Mouse (Mus musculus) cerebellum, postnatal 36 days (tissue): Measurements from ENCODE around the gene Theg.
A peak's percentile ranks its signal among the peaks of the same experiment; 100 is the strongest.

Experiments
- DNase-seq, 2 experiments: peaks; one replicate each; pipeline ENCODE4 v3.0.0; 2021 to 2022; ENCODE audit warnings: mixed read lengths in 2 of 2

The Theg gene

DNA sequence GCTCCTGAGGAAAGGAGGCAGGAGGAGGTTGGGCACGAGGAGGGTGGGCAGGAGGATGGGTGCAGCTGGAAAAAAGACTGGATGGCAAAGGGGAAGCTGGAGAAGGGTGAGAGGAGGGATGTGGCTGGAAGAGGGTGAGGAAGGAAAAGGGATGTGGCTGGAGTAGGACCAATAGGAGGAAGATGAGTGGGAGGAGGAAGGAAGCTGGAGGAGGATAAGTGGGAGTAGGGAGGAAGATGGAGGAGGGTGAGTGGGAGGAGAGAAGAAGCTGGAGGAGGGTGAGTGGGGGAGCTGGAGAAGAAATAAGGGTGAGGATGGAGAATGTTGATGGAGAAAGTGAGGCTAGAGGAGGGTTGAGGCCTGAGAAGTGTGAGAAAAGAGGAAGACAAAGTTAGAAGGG, 51.7 kb downstream of the Theg start:
- DNase-seq = no peak

DNA sequence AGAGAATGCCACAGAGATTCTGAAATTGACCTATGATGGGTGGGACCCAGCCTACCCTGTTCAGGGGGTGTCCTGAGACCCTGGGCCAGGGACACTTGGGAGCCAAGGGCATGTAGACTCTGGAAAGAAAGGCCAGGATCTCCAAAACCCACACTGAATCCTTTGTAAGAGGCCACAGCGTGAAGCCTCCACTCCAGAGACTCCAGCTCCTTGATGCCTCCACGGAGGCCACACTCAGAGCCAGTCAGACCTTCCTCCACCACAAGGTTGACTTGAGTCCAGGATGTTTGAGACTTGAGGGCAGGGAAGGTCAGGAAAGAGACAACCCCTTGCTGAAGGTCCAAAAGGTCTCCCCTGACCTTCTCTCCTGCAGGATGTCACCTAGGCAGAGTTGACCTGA, 52.7 kb downstream of the Theg start:
- no peak for DNase-seq

DNA sequence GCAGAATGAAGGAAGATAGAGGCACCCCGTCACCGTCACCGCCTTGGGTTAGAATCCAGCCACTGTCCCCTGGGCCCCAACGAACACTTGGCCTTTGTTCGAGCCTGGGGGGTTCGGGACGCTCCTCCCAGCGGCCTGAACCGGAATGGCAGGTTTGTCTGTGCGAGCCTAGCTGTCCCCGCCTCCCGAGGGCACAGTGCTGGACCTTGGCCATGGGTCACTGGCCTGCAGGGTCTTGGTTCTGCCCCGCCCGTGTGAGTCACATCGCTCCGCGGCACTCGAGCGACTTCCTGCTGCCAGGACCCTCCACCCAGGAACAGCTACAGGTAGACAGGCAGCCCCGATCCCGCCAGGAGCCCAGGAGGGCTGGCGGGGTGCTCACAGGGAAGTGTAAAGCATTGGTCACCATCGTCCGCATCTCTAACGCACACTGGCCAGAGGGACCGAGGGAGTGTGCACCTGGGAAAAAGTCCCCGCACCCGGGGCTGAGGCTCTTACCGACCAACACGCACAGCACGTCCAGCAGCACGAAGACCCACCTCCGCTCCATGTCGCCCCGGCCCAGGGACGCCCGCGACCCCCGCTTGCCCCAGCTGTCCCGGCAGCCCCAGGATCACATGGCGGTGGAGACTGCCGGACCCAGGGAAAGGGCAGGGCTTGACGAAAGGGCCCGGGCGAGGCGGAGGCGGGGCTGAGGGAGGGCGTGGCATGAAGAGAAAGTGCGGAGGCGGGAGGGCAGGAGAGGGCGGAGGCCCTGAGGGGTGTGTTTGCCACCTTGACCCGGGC, 53.8 kb downstream of the Theg start, which contains the start of gene Plpp2:
Gene Plpp2 (minus strand): TSS at position 671 of the 786 bp plus-strand sequence.
- DNase-seq = peak; percentile 47 to 57

DNA sequence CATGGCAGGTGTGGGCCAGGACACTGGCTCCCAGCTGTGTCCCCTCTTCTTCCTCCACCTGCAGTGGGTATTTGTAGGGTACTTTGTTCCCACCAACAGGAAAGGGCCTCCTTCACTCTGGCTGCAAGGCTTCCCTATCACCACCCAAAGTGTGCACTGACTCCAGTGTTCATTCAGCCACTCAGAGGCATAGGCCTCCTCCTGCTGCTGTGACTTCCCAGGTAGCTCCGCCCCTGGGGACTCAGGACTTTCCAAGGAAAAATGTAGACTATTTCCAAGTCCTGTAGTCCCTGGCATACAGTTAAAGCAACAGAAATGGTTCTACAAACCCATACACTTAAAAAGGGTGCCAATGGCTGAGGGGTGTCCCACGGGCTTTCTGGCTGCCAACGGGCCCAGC, 54.5 kb downstream of the Theg start:
- DNase-seq = no peak

DNA sequence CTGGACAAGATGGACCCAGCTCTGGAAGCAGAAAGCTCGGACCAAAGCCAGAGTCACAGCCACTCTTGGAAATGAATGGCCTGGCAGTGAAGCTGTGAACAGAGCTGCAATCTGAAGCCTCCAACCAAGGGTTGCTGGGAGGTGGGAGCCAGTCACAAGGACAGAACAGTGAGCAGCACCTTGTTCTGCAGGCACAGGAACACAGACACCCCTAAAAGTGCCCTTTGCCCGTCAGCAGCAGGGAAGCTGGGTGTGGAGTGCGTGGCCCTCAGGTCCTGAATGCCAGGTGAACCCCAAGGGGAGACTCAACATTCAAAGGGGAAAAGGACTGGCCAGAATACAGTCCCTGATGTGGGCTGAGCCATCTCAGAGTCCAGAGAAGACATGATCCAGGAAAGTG, 55.5 kb downstream of the Theg start:
- DNase-seq = no peak

DNA sequence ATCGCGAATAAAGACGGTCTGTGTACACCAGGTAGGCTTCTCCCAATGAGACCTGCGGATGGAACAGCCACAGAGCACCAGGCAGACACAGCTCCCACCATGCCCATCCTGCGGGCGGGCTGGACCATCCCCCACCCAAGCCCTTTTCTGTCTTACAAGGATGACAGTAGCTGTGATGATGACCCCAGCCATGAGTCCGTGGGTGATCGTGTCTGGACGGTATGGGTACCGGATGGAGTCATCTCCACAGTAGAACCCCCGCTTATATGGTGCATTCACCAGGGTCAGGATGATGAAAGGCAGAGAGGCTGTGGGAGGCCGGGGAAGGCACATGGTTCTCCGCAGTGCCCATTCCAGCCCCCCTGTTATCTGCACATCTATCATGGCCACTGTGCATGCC, 56.4 kb downstream of the Theg start:
- DNase-seq = no peak

- no peak for DNase-seq
Observed at GRCm38 (mm10) chr10:79530241-79530640, 56.9 kb downstream of the Theg start.

GRCm38 (mm10) chr10:79528081-79528480, 59.0 kb downstream of the Theg start:
- no peak for DNase-seq

GRCm38 (mm10) chr10:79527453-79527845, 59.7 kb downstream of the Theg start:
- DNase-seq = no peak

GRCm38 (mm10) chr10:79526661-79527452, 60.3 kb downstream of the Theg start:
- DNase-seq = no peak
